Mouse (Mus musculus): Measurements from ENCODE around the gene Il17a. TPM values are rescaled to one million over a fixed set of nuclear protein-coding genes. Genes with fewer than 3 reads are reported as not detected.
"Not testable (repeated sequence)": the region's sequence is repeated elsewhere in the genome, so short reads cannot be mapped to it uniquely, and the experiment has no call there.

Il17a gene
- polyA plus RNA-seq, 1 experiment from 2014 or later = not detected

GRCm38 (mm10) chr1:20757586-20757985 lies 26.9 kb downstream of the Il17a start:
- no peaks in the 10 kb centered on the region for H3K36me3 ChIP-seq

DNA sequence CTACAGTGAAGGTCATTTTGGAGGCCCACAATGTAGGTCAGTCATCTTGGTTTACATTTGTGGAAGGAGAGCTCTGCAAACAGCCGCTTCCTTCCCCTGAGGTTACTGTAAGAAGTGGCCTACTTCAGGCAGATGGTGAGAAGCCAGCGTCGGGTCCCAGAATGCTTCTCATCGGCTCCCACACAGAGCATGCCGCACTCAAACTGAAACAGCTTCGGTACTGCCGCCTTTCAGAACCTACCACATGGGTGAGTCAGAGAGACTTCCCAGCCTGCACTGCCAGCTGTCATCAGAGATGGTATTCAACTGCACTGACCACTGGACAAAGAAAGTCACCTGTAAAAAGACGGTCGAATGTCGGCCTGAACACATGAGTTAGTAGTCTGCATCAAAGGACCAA lies 29.1 kb downstream of the Il17a start:
- Histone ChIP-seq H3K9me3 (no peaks in the 10 kb centered on the region), H3K4me1 (replicated peaks) (0 out of 2 replicates have a peak, but pooled peaks cover 6% of the 10 kb centered on the region), H3K27ac (no peak overlapping the region), H3K4me3 (no peak overlapping the region), H3K27me3 (ENCODE audit: insufficient read depth, poor library complexity, severe bottlenecking) (no peaks in the 10 kb centered on the region), H3K36me3 (no peaks in the 10 kb centered on the region)
- no peak for DNase-seq (ENCODE audit: low spot score)
- WGBS = 89% methylated on average over 10 of the region's 10 CpGs

More at GRCm38 (mm10) chr1:20757586-20757985, 26.9 kb downstream of the Il17a start:
- H3K4me1 ChIP-seq (replicated peaks) = 0 out of 2 replicates have a peak, but pooled peaks cover 6% of the 10 kb centered on the region
- H3K27ac ChIP-seq = no peak overlapping the region
- WGBS = 93% methylated on average over 3 of the region's 3 CpGs
- no peaks in the 10 kb centered on the region for H3K27me3 ChIP-seq (ENCODE audit: insufficient read depth, poor library complexity, severe bottlenecking)
- H3K9me3 ChIP-seq = no peaks in the 10 kb centered on the region
- H3K4me3 ChIP-seq = no peak overlapping the region
- DNase-seq (ENCODE audit: low spot score) = no peak

GRCm38 (mm10) chr1:20760331-20760730 lies 29.6 kb downstream of the Il17a start:
- WGBS = 91% methylated on average over 5 of the region's 5 CpGs
- 0 out of 2 replicates have a peak, but pooled peaks cover 6% of the 10 kb centered on the region for H3K4me1 ChIP-seq (replicated peaks)
- H3K9me3 ChIP-seq = no peaks in the 10 kb centered on the region
- no peaks in the 10 kb centered on the region for H3K27me3 ChIP-seq (ENCODE audit: insufficient read depth, poor library complexity, severe bottlenecking)
- no peak overlapping the region for H3K4me3 ChIP-seq
- no peaks in the 10 kb centered on the region for H3K36me3 ChIP-seq
- DNase-seq (ENCODE audit: low spot score) = no peak
- no peak overlapping the region for H3K27ac ChIP-seq

- no peak overlapping the region for H3K27ac ChIP-seq
- no peaks in the 10 kb centered on the region for H3K27me3 ChIP-seq (ENCODE audit: insufficient read depth, poor library complexity, severe bottlenecking)
- no peaks in the 10 kb centered on the region for H3K9me3 ChIP-seq
- 0 out of 2 replicates have a peak, but pooled peaks cover 6% of the 10 kb centered on the region for H3K4me1 ChIP-seq (replicated peaks)
- no peak overlapping the region for H3K4me3 ChIP-seq
- no peak for DNase-seq (ENCODE audit: low spot score)
- H3K36me3 ChIP-seq = no peaks in the 10 kb centered on the region
- WGBS = 76% methylated on average over 4 of the region's 4 CpGs
Observed at GRCm38 (mm10) chr1:20761411-20761810, 30.7 kb downstream of the Il17a start.

DNA sequence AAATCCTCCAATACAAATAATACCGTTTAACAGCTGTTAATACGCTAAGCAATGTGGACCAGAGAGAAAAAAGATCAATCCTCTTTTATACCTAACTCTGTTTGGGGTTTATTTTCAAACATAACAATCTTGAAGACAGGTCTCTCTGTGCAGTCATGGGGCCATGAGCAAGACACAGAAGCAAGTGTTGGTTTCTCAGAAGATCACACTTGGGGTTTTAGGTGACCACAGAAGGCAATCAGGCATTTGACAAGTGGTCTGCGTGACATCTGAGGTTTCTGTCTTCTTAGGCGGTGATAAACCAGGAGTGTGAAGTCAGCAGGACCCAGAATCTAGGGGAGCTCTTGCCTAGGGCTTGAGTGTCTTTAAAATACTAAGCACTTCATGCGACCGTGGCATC lies 35.8 kb downstream of the Il17a start:
- Histone ChIP-seq H3K4me1 (replicated peaks) (0 out of 2 replicates have a peak, but pooled peaks cover 3% of the 10 kb centered on the region), H3K9me3 (no peaks in the 10 kb centered on the region; the same call in 1 of the 2 replicates), H3K27ac (no peak overlapping the region), H3K27me3 (ENCODE audit: insufficient read depth, poor library complexity, severe bottlenecking) (no peaks in the 10 kb centered on the region), H3K4me3 (no peak overlapping the region), H3K36me3 (no peaks in the 10 kb centered on the region)
- 92% methylated on average over 6 of the region's 6 CpGs for WGBS
- no peak for DNase-seq (ENCODE audit: low spot score)

GRCm38 (mm10) chr1:20774026-20774730 lies 43.5 kb downstream of the Il17a start:
- H3K4me1 ChIP-seq (replicated peaks); H3K36me3 ChIP-seq; H3K27me3 ChIP-seq (ENCODE audit: insufficient read depth, poor library complexity, severe bottlenecking); H3K27ac ChIP-seq; H3K4me3 ChIP-seq; DNase-seq (ENCODE audit: low spot score): not testable (repeated sequence)
- 82% methylated on average over 4 of the region's 4 CpGs for WGBS
- H3K9me3 ChIP-seq = peaks cover 17% of the 10 kb centered on the region; the same call in 1 of the 2 replicates

- H3K4me1 ChIP-seq (replicated peaks) = no peaks in the 10 kb centered on the region
- H3K27me3 ChIP-seq (ENCODE audit: insufficient read depth, poor library complexity, severe bottlenecking) = no peaks in the 10 kb centered on the region
- no peak overlapping the region for H3K27ac ChIP-seq
- H3K9me3 ChIP-seq = peaks cover 8% of the 10 kb centered on the region; the same call in 1 of the 2 replicates
- no peak for DNase-seq (ENCODE audit: low spot score)
- H3K36me3 ChIP-seq = no peaks in the 10 kb centered on the region
- 73% methylated on average over 2 of the region's 2 CpGs for WGBS
- H3K4me3 ChIP-seq = no peak overlapping the region
Observed at GRCm38 (mm10) chr1:20778366-20778765, 47.7 kb downstream of the Il17a start.

MicroRNAs within 50 kb of the gene (microRNA counts, 519-probe panel; counts per million panel counts)
- microRNA mmu-miR-133b = 1,255 counts per million, percentile 77 among the panel's probes with 10 or more counts

Other genes starting within 250 kb of the Il17a start
- 0.01 TPM in 1 of 2 replicates, not detected in the other for gene Pkhd1, start 112.8 kb upstream of the Il17a start, polyA plus RNA-seq (2016; fragmentation: Nextera tagmentation; extraction: Ambion mirVana)
- 0.54 TPM in 1 of 2 replicates, not detected in the other for gene Il17f, start 59.7 kb downstream of the Il17a start, polyA plus RNA-seq (2016; fragmentation: Nextera tagmentation; extraction: Ambion mirVana)
- 190 and 269 TPM in 2 replicates for gene Mcm3, start 89.4 kb downstream of the Il17a start, polyA plus RNA-seq (2016; fragmentation: Nextera tagmentation; extraction: Ambion mirVana)
- gene Paqr8, start 159.7 kb downstream of the Il17a start, polyA plus RNA-seq (2016; fragmentation: Nextera tagmentation; extraction: Ambion mirVana) = 6.5 and 8.4 TPM in 2 replicates
- gene Efhc1, start 220.7 kb downstream of the Il17a start, polyA plus RNA-seq (2016; fragmentation: Nextera tagmentation; extraction: Ambion mirVana) = 2.1 and 2.3 TPM in 2 replicates

Measured in hindbrain, embryonic 10.5 days (tissue).